Mouse (Mus musculus) heart, postnatal 0 days (tissue): ENCODE results near the gene Gm1113.
A peak's percentile ranks its signal among the peaks of the same experiment; 100 is the strongest.

Experiments used
- CTCF ChIP-seq: IDR thresholded peaks from 2 replicates; pipeline ENCODE4 v1.5.1; 2016; ENCODE audit warnings: antibody characterized with exemption, control low read depth, low read depth
- EP300 ChIP-seq: IDR thresholded peaks from 2 replicates; pipeline ENCODE4 v1.6.1; 2016; ENCODE audit warnings: antibody characterized with exemption, low read depth

GRCm38 (mm10) chr9:35535110-35535509 lies 17.0 kb upstream of the Gm1113 start:
- no peak for TF ChIP-seq EP300
- peak; percentile 95 for TF ChIP-seq CTCF
